Mouse (Mus musculus): ENCODE results near the gene Msantd3. TPM values are rescaled to one million over a fixed set of nuclear protein-coding genes. Genes with fewer than 3 reads are reported as not detected.

Gene Msantd3
- polyA plus RNA-seq, 1 experiment from 2014 or later: 38.6 TPM

- H3K9me3 ChIP-seq (ENCODE audit: control insufficient read depth, low read length): peaks cover 3% of the 10 kb centered on the region; the same call in 1 of the 2 replicates
- 98% methylated on average over 2 of the region's 2 CpGs for WGBS
- ATAC-seq (ENCODE audit: low FRiP score, low TSS enrichment): no peak
Measured at GRCm38 (mm10) chr4:48587526-48587925, 47.8 kb downstream of the Msantd3 start.

DNA sequence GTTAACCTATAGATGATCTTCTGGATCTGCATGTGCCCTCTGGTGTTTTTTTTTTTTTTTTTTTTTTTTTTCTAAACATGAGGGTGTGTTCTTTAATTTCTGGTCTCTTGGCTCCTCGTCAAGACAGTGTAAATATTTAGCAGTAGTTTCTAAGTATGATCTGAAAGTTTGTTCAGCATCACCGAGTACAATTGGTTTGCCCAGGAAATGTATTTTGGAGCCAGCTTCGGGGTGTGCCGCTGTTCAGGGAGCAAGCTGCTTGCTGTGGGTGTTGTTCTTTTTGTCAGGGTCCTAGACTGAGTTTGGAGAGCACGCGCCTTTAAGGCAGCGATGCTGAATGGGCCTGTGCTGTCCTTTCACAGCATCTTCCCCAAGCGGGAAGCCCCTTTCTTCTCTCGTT is 48.8 kb downstream of the Msantd3 start:
- H3K9me3 ChIP-seq (ENCODE audit: control insufficient read depth, low read length): peaks cover 3% of the 10 kb centered on the region; the same call in 1 of the 2 replicates
- H3K9ac ChIP-seq (ENCODE audit: low read depth, low read length): no peak overlapping the region
- H3K27me3 ChIP-seq (ENCODE audit: control insufficient read depth, insufficient read depth, low read length): no peaks in the 10 kb centered on the region
- 75% methylated on average over 9 of the region's 9 CpGs for WGBS
- H3K4me1 ChIP-seq (ENCODE audit: control insufficient read depth, insufficient read depth, low read length): 0 out of 2 replicates have a peak, but pooled peaks cover 3% of the 10 kb centered on the region
- peaks cover 3% of the 10 kb centered on the region; the same call in 1 of the 2 replicates for H3K36me3 ChIP-seq (ENCODE audit: control insufficient read depth, insufficient read depth, low read length)
- no peak for ATAC-seq (ENCODE audit: low FRiP score, low TSS enrichment)
- no peak overlapping the region for H3K4me3 ChIP-seq (ENCODE audit: low read length)
- H3K4me2 ChIP-seq (replicated peaks; ENCODE audit: low read depth, low read length): no peak overlapping the region
- H3K27ac ChIP-seq (ENCODE audit: low read depth, low read length): no peak overlapping the region

More at GRCm38 (mm10) chr4:48587526-48587925, 47.8 kb downstream of the Msantd3 start:
- H3K4me1 ChIP-seq (ENCODE audit: control insufficient read depth, insufficient read depth, low read length): 0 out of 2 replicates have a peak, but pooled peaks cover 3% of the 10 kb centered on the region
- no peak overlapping the region for H3K4me3 ChIP-seq (ENCODE audit: low read length)
- H3K4me2 ChIP-seq (replicated peaks; ENCODE audit: low read depth, low read length): no peak overlapping the region
- H3K27ac ChIP-seq (ENCODE audit: low read depth, low read length): no peak overlapping the region
- H3K27me3 ChIP-seq (ENCODE audit: control insufficient read depth, insufficient read depth, low read length): no peaks in the 10 kb centered on the region
- H3K36me3 ChIP-seq (ENCODE audit: control insufficient read depth, insufficient read depth, low read length): peaks cover 3% of the 10 kb centered on the region; the same call in 1 of the 2 replicates
- no peak overlapping the region for H3K9ac ChIP-seq (ENCODE audit: low read depth, low read length)

DNA sequence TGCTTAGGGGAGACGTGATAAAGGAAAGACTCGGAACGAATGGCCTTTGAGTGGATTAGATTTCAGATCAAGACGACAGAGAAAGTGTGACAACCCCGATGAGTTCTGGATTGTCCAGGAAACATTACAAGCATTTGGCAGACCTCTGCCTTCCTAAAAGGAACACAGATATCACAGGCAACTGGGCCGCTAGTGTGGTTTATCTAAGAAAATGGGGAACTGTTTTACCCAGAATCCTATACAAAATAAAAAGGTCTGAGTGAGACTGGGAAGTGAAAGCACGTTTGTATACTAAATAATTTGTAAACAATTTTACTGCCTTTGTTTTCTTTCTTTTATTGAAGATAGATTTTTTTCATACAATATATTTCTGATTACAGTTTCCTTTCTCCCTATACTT is 51.1 kb downstream of the Msantd3 start:
- ATAC-seq (ENCODE audit: low FRiP score, low TSS enrichment): no peak
- no peak overlapping the region for H3K27ac ChIP-seq (ENCODE audit: low read depth, low read length)
- H3K9me3 ChIP-seq (ENCODE audit: control insufficient read depth, low read length): peaks cover 3% of the 10 kb centered on the region; the same call in 1 of the 2 replicates
- no peaks in the 10 kb centered on the region for H3K27me3 ChIP-seq (ENCODE audit: control insufficient read depth, insufficient read depth, low read length)
- H3K4me1 ChIP-seq (ENCODE audit: control insufficient read depth, insufficient read depth, low read length): 0 out of 2 replicates have a peak, but pooled peaks cover 3% of the 10 kb centered on the region
- H3K9ac ChIP-seq (ENCODE audit: low read depth, low read length): no peak overlapping the region
- H3K4me3 ChIP-seq (ENCODE audit: low read length): no peak overlapping the region
- H3K36me3 ChIP-seq (ENCODE audit: control insufficient read depth, insufficient read depth, low read length): peaks cover 3% of the 10 kb centered on the region; the same call in 1 of the 2 replicates
- WGBS: 82% methylated on average over 7 of the region's 7 CpGs
- H3K4me2 ChIP-seq (replicated peaks; ENCODE audit: low read depth, low read length): no peak overlapping the region

GRCm38 (mm10) chr4:48591390-48591789 is 51.7 kb downstream of the Msantd3 start:
- H3K9ac ChIP-seq (ENCODE audit: low read depth, low read length): no peak overlapping the region
- no peak for ATAC-seq (ENCODE audit: low FRiP score, low TSS enrichment)
- 0 out of 2 replicates have a peak, but pooled peaks cover 3% of the 10 kb centered on the region for H3K4me1 ChIP-seq (ENCODE audit: control insufficient read depth, insufficient read depth, low read length)
- H3K27ac ChIP-seq (ENCODE audit: low read depth, low read length): no peak overlapping the region
- H3K27me3 ChIP-seq (ENCODE audit: control insufficient read depth, insufficient read depth, low read length): no peaks in the 10 kb centered on the region
- WGBS: 84% methylated on average over 3 of the region's 3 CpGs
- H3K4me3 ChIP-seq (ENCODE audit: low read length): no peak overlapping the region
- H3K9me3 ChIP-seq (ENCODE audit: control insufficient read depth, low read length): peaks cover 3% of the 10 kb centered on the region; the same call in 1 of the 2 replicates
- H3K36me3 ChIP-seq (ENCODE audit: control insufficient read depth, insufficient read depth, low read length): peaks cover 3% of the 10 kb centered on the region; the same call in 1 of the 2 replicates
- H3K4me2 ChIP-seq (replicated peaks; ENCODE audit: low read depth, low read length): no peak overlapping the region

DNA sequence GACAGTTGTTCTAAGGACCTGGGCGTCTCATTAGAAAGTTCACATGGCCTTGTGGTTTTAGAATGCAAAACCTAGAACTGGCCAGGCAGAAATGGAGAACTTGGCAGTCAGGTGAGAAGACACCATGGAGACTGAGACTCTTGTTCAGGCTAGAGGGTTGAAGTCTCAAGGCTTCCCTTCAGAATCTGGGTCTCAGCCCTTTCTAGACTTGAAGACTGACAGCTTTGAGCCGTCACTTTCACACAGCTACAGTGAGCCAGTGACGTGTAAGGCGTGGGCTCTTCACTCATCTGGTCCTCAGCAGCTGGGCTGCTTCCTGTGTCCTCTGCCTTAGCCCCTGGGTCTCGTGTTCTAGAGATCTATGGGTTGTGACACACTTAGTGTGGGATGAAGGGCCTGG is 52.6 kb downstream of the Msantd3 start:
- Histone ChIP-seq H3K9me3 (ENCODE audit: control insufficient read depth, low read length) (peaks cover 3% of the 10 kb centered on the region; the same call in 1 of the 2 replicates), H3K27me3 (ENCODE audit: control insufficient read depth, insufficient read depth, low read length) (no peaks in the 10 kb centered on the region), H3K9ac (ENCODE audit: low read depth, low read length) (no peak overlapping the region), H3K4me1 (ENCODE audit: control insufficient read depth, insufficient read depth, low read length) (no peaks in the 10 kb centered on the region), H3K36me3 (ENCODE audit: control insufficient read depth, insufficient read depth, low read length) (peaks cover 3% of the 10 kb centered on the region; the same call in 1 of the 2 replicates), H3K27ac (ENCODE audit: low read depth, low read length) (no peak overlapping the region), H3K4me3 (ENCODE audit: low read length) (no peak overlapping the region), H3K4me2 (replicated peaks; ENCODE audit: low read depth, low read length) (no peak overlapping the region)
- WGBS: 50% methylated on average over 5 of the region's 5 CpGs
- ATAC-seq (ENCODE audit: low FRiP score, low TSS enrichment): 0 out of 2 replicates have a peak, but pooled peaks have one; percentile 38

GRCm38 (mm10) chr4:48592844-48593243 is 53.1 kb downstream of the Msantd3 start:
- Histone ChIP-seq H3K4me3 (ENCODE audit: low read length) (no peak overlapping the region), H3K27me3 (ENCODE audit: control insufficient read depth, insufficient read depth, low read length) (no peaks in the 10 kb centered on the region), H3K4me2 (replicated peaks; ENCODE audit: low read depth, low read length) (no peak overlapping the region), H3K36me3 (ENCODE audit: control insufficient read depth, insufficient read depth, low read length) (0 out of 2 replicates have a peak, but pooled peaks cover 3% of the 10 kb centered on the region), H3K9me3 (ENCODE audit: control insufficient read depth, low read length) (no peaks in the 10 kb centered on the region), H3K4me1 (ENCODE audit: control insufficient read depth, insufficient read depth, low read length) (no peaks in the 10 kb centered on the region), H3K9ac (ENCODE audit: low read depth, low read length) (no peak overlapping the region), H3K27ac (ENCODE audit: low read depth, low read length) (no peak overlapping the region)
- no peak for ATAC-seq (ENCODE audit: low FRiP score, low TSS enrichment)
- 88% methylated on average over 7 of the region's 7 CpGs for WGBS

DNA sequence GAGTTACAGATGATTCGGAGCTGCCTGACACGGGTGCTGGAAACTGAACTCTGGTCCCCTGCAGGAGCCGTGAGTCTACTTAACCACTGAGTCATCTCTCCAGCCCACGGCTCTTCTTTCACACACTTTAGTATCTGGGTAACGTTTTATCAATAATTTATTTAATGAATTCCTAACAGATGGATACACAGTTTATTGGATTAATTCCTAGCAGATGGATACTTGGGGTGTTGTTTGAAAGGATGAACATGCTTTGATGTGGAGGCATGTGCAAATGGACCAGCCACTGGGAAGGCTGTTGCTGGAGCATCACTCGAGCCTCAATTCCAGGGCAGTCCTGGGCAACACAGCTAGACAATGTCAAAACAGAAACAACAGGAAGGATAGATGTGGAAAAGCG is 56.4 kb downstream of the Msantd3 start:
- Histone ChIP-seq H3K9ac (ENCODE audit: low read depth, low read length) (no peak overlapping the region), H3K4me3 (ENCODE audit: low read length) (no peak overlapping the region), H3K27me3 (ENCODE audit: control insufficient read depth, insufficient read depth, low read length) (no peaks in the 10 kb centered on the region), H3K9me3 (ENCODE audit: control insufficient read depth, low read length) (no peaks in the 10 kb centered on the region), H3K4me1 (ENCODE audit: control insufficient read depth, insufficient read depth, low read length) (no peaks in the 10 kb centered on the region), H3K27ac (ENCODE audit: low read depth, low read length) (no peak overlapping the region), H3K4me2 (replicated peaks; ENCODE audit: low read depth, low read length) (no peak overlapping the region), H3K36me3 (ENCODE audit: control insufficient read depth, insufficient read depth, low read length) (no peaks in the 10 kb centered on the region)
- no peak for ATAC-seq (ENCODE audit: low FRiP score, low TSS enrichment)
- WGBS: 93% methylated on average over 7 of the region's 7 CpGs

DNA sequence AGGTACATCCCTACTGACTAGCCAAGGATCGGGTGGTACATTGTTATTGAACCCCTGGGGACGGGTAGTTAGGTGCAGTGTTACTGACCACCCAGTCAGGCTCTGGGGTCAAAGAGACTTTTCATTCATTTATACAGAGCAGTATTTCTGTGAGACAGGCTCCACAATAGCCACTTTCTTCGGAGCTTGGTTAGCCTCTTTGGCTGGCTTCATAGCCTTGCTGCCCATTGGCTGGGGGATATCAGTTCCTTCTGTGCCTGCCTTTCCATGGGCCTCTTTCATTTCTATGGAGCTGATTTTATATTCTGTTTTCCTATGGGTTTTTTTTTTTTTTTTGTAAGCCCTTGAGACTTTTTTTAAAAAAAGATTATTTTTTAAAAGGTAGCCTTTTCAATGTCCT is 65.9 kb downstream of the Msantd3 start:
- H3K9ac ChIP-seq (ENCODE audit: low read depth, low read length): no peak overlapping the region
- H3K9me3 ChIP-seq (ENCODE audit: control insufficient read depth, low read length): no peaks in the 10 kb centered on the region; the same call in 1 of the 2 replicates
- no peak overlapping the region for H3K4me2 ChIP-seq (replicated peaks; ENCODE audit: low read depth, low read length)
- no peaks in the 10 kb centered on the region for H3K27me3 ChIP-seq (ENCODE audit: control insufficient read depth, insufficient read depth, low read length)
- no peak for ATAC-seq (ENCODE audit: low FRiP score, low TSS enrichment)
- 88% methylated on average over 3 of the region's 3 CpGs for WGBS
- no peak overlapping the region for H3K4me3 ChIP-seq (ENCODE audit: low read length)
- peaks cover 17% of the 10 kb centered on the region; the same call in 1 of the 2 replicates for H3K36me3 ChIP-seq (ENCODE audit: control insufficient read depth, insufficient read depth, low read length)
- no peaks in the 10 kb centered on the region for H3K4me1 ChIP-seq (ENCODE audit: control insufficient read depth, insufficient read depth, low read length)
- no peak overlapping the region for H3K27ac ChIP-seq (ENCODE audit: low read depth, low read length)

GRCm38 (mm10) chr4:48609485-48609884 is 69.8 kb downstream of the Msantd3 start:
- no peaks in the 10 kb centered on the region for H3K27me3 ChIP-seq (ENCODE audit: control insufficient read depth, insufficient read depth, low read length)
- H3K9me3 ChIP-seq (ENCODE audit: control insufficient read depth, low read length): no peaks in the 10 kb centered on the region
- 93% methylated on average over 9 of the region's 9 CpGs for WGBS
- H3K9ac ChIP-seq (ENCODE audit: low read depth, low read length): no peak overlapping the region
- no peak overlapping the region for H3K4me2 ChIP-seq (replicated peaks; ENCODE audit: low read depth, low read length)
- H3K4me1 ChIP-seq (ENCODE audit: control insufficient read depth, insufficient read depth, low read length): no peaks in the 10 kb centered on the region
- no peak overlapping the region for H3K4me3 ChIP-seq (ENCODE audit: low read length)
- no peak for ATAC-seq (ENCODE audit: low FRiP score, low TSS enrichment)
- no peak overlapping the region for H3K27ac ChIP-seq (ENCODE audit: low read depth, low read length)
- H3K36me3 ChIP-seq (ENCODE audit: control insufficient read depth, insufficient read depth, low read length): peaks cover 34% of the 10 kb centered on the region
